Comparison of ENCODE assay signal across 27 mouse cellular contexts in genomic region chr3:101086584-101087445, GRCm38 (mm10). TPM values are rescaled to one million over a fixed set of nuclear protein-coding genes. Genes with fewer than 3 reads are reported as not detected.
A peak's percentile ranks its signal among the peaks of the same experiment; 100 is the strongest.
DNase-seq lines count a peak whose midpoint lies in the region; ATAC-seq and TF ChIP-seq lines count a peak whose summit lies in the region.
"Had no signal": no experiment of that assay in that cellular context is flagged by ENCODE, and none has a peak within 500 bp of the region (broad histone marks: within the 10 kb centered on the region; RNA-seq: fewer than 3 reads in every experiment).

No protein-coding gene starts in this region.

- DNase-seq in forebrain, postnatal 0 days: no peak
- DNase-seq in kidney, postnatal 10 days: peak; percentile 17
- no peak for DNase-seq in kidney, postnatal 14 days
- DNase-seq in lung, postnatal 0 days (ENCODE audit: low spot score): peak; percentile 69
- DNase-seq in lung, postnatal 25 days (ENCODE audit: low spot score): no peak
- no peak for DNase-seq in embryo, embryonic 10 days (ENCODE audit: low spot score)
- DNase-seq: adrenal gland, postnatal 36 days; cerebellum, adult 11 months; cerebellum, adult 9-11 months; gastrocnemius, postnatal 25 days; heart, adult 2 months; heart, postnatal 36 days; kidney, adult 18-20 months; liver; right cerebral cortex, postnatal 4 days; thymus, postnatal 25 days had no signal

- no peak for TF ChIP-seq CTCF in forebrain, postnatal 0 days (IDR thresholded peaks at IDR 0.05; ENCODE audit: low read depth)
- TF ChIP-seq CTCF in lung, postnatal 0 days (IDR thresholded peaks at IDR 0.05): no peak

- H3K9me3 ChIP-seq in forebrain, postnatal 0 days (ENCODE audit: low read length): no peaks in the 10 kb centered on the region
- H3K9me3 ChIP-seq in forebrain, embryonic 13.5 days (replicated peaks): no peaks in the 10 kb centered on the region
- no peaks in the 10 kb centered on the region for H3K9me3 ChIP-seq in lung, postnatal 0 days (ENCODE audit: low read length)
- H3K9me3 ChIP-seq: embryonic facial prominence, embryonic 10.5 days; heart, embryonic 13.5 days; liver, embryonic 15.5 days; midbrain, embryonic 15.5 days had no signal

- H3K36me3 ChIP-seq in forebrain, postnatal 0 days (ENCODE audit: insufficient read depth): no peaks in the 10 kb centered on the region
- H3K36me3 ChIP-seq in forebrain, embryonic 13.5 days (ENCODE audit: poor library complexity, severe bottlenecking): no peaks in the 10 kb centered on the region
- H3K36me3 ChIP-seq in lung, postnatal 0 days (ENCODE audit: insufficient read depth, low read length): no peaks in the 10 kb centered on the region
- H3K36me3 ChIP-seq: embryonic facial prominence, embryonic 10.5 days; heart, embryonic 13.5 days; liver, embryonic 15.5 days; midbrain, embryonic 15.5 days had no signal

- WGBS in forebrain, postnatal 0 days: 69% methylated on average over 7 of the region's 7 CpGs
- 76% methylated on average over 7 of the region's 7 CpGs for WGBS in forebrain, embryonic 13.5 days
- WGBS in lung, postnatal 0 days: 62% methylated on average over 7 of the region's 7 CpGs

- H3K4me3 ChIP-seq in forebrain, postnatal 0 days (ENCODE audit: low read depth, low read length): no peak overlapping the region
- no peak overlapping the region for H3K4me3 ChIP-seq in forebrain, embryonic 13.5 days
- no peak overlapping the region for H3K4me3 ChIP-seq in lung, postnatal 0 days (ENCODE audit: low read depth, low read length)
- H3K4me3 ChIP-seq: embryonic facial prominence, embryonic 10.5 days; heart, adult 2 months; heart, embryonic 13.5 days; layer of hippocampus, adult 2 months; liver, embryonic 15.5 days; midbrain, embryonic 15.5 days had no signal

- no peak overlapping the region for H3K4me2 ChIP-seq in forebrain, postnatal 0 days (ENCODE audit: low read depth)
- H3K4me2 ChIP-seq in forebrain, embryonic 13.5 days: no peak overlapping the region
- H3K4me2 ChIP-seq in lung, postnatal 0 days (replicated peaks; ENCODE audit: low read depth, low read length): no peak overlapping the region
- H3K4me2 ChIP-seq: heart, embryonic 13.5 days; hindbrain, embryonic 14.5 days; liver, embryonic 15.5 days; midbrain, embryonic 15.5 days had no signal

- H3K4me1 ChIP-seq in forebrain, postnatal 0 days (ENCODE audit: insufficient read depth): no peaks in the 10 kb centered on the region
- H3K4me1 ChIP-seq in forebrain, embryonic 13.5 days: peaks cover 5% of the 10 kb centered on the region; the same call in 1 of the 2 replicates
- no peaks in the 10 kb centered on the region for H3K4me1 ChIP-seq in lung, postnatal 0 days (ENCODE audit: insufficient read depth, low read depth, low read length)
- H3K4me1 ChIP-seq: liver, embryonic 15.5 days; midbrain, embryonic 15.5 days had no signal

- H3K27me3 ChIP-seq in forebrain, postnatal 0 days (ENCODE audit: insufficient read depth, low read length): no peaks in the 10 kb centered on the region
- H3K27me3 ChIP-seq in forebrain, embryonic 13.5 days: no peaks in the 10 kb centered on the region
- no peaks in the 10 kb centered on the region for H3K27me3 ChIP-seq in lung, postnatal 0 days (replicated peaks; ENCODE audit: insufficient read depth, low read length)
- H3K27me3 ChIP-seq: heart, embryonic 13.5 days; liver, embryonic 15.5 days; midbrain, embryonic 15.5 days had no signal

- H3K9ac ChIP-seq in forebrain, postnatal 0 days: no peak overlapping the region
- no peak overlapping the region for H3K9ac ChIP-seq in forebrain, embryonic 13.5 days
- H3K9ac ChIP-seq in lung, postnatal 0 days (replicated peaks; ENCODE audit: low read depth): no peak overlapping the region
- H3K9ac ChIP-seq: heart, embryonic 13.5 days; hindbrain, embryonic 14.5 days; liver, embryonic 15.5 days; midbrain, embryonic 15.5 days had no signal

- no peak for TF ChIP-seq EP300 in lung, postnatal 0 days (IDR thresholded peaks at IDR 0.05)

- ATAC-seq in forebrain, postnatal 0 days: peak; percentile 61; the same call in 1 of the 2 replicates
- no peak; the same call in 1 of the 2 replicates for ATAC-seq in forebrain, embryonic 13.5 days
- peak; percentile 67 for ATAC-seq in lung, postnatal 0 days
- ATAC-seq: inflammation-experienced regulatory T-cells, adult 6 months; midbrain, embryonic 15.5 days had no signal

- no peak overlapping the region for H3K27ac ChIP-seq in forebrain, postnatal 0 days (ENCODE audit: low read depth, low read length)
- H3K27ac ChIP-seq in forebrain, embryonic 13.5 days: no peak overlapping the region
- no peak overlapping the region for H3K27ac ChIP-seq in lung, postnatal 0 days (ENCODE audit: low read length)
- H3K27ac ChIP-seq: embryonic facial prominence, embryonic 10.5 days; heart, adult 2 months; heart, embryonic 13.5 days; hindbrain, embryonic 14.5 days; layer of hippocampus, adult 2 months; liver, embryonic 15.5 days; macrophage; midbrain, embryonic 15.5 days had no signal

RNA-seq across cellular contexts. Expression of gene Ptgfrn, which starts 23.3 kb away (rescaled TPM):
- 37.7 and 40.2 TPM in 2 replicates for total RNA-seq in forebrain, postnatal 0 days (2014; rRNA removed)
- 2.7 and 3.2 TPM in 2 replicates for polyA plus RNA-seq in forebrain, postnatal 0 days (2015; fragmentation: Nextera tagmentation; extraction: Ambion mirVana)
- 4.0 and 4.5 TPM in 2 replicates for polyA plus RNA-seq in forebrain, embryonic 13.5 days (2015; fragmentation: Nextera tagmentation; extraction: Ambion mirVana)
- polyA plus RNA-seq in lung, postnatal 0 days (2015; fragmentation: Nextera tagmentation; extraction: Ambion mirVana): 10.2 and 10.5 TPM in 2 replicates
- total RNA-seq: common myeloid progenitor, adult 5-6 weeks had no signal

RNA-seq across cellular contexts. Expression of gene Cd101, which starts 57.5 kb away (rescaled TPM):
- total RNA-seq in forebrain, postnatal 0 days (2014; rRNA removed): 0.23 and 0.43 TPM in 2 replicates
- polyA plus RNA-seq in forebrain, postnatal 0 days (2015; fragmentation: Nextera tagmentation; extraction: Ambion mirVana): 0.11 TPM in 1 of 2 replicates, not detected in the other
- 0.05 and 0.08 TPM in 2 replicates for polyA plus RNA-seq in forebrain, embryonic 13.5 days (2015; fragmentation: Nextera tagmentation; extraction: Ambion mirVana)
- polyA plus RNA-seq in lung, postnatal 0 days (2015; fragmentation: Nextera tagmentation; extraction: Ambion mirVana): 0.90 and 0.92 TPM in 2 replicates
- total RNA-seq: common myeloid progenitor, adult 5-6 weeks had no signal
- polyA plus RNA-seq: embryonic facial prominence, embryonic 10.5 days; midbrain, embryonic 15.5 days; stomach, embryonic 14.5 days had no signal

Comparison
In these comparisons a context has a peak if more than half of its experiments do, and no peak if none do; other contexts are left out.
1. DNase-seq: peak in kidney, postnatal 10 days (single experiment) and lung, postnatal 0 days (single experiment); none in forebrain, postnatal 0 days (single experiment), kidney, postnatal 14 days (single experiment), lung, postnatal 25 days (single experiment) and embryo, embryonic 10 days (single experiment).